Mouse (Mus musculus): ENCODE data around the gene Aff4. TPM values are rescaled to one million over a fixed set of nuclear protein-coding genes. Genes with fewer than 3 reads are reported as not detected.
A peak's percentile ranks its signal among the peaks of the same experiment; 100 is the strongest.
"Not testable (repeated sequence)": the region's sequence is repeated elsewhere in the genome, so short reads cannot be mapped to it uniquely, and the experiment has no call there.

Aff4 gene
- polyA plus RNA-seq, 1 experiment: 68.8 TPM

DNA sequence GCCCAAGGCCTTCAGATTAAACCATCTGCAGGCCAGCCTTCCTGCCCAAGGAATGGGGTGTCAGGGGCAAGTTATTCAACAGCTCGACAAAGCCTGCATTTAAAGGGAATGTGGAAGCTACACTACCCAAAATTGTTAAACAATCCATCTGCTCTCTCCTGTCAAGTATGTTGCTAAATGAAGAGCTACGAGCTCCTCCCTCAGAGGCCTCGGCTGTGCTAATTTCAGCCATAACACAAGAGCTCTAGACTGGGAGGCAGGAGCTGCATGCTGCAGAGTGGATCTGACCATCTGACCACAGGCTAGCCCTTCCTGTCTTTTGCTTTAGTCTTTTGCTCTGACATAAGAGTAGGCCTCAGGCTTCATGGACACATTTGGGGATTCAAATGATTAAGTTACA lies 74.6 kb downstream of the Aff4 start:
- Histone ChIP-seq H3K4me3 (ENCODE audit: insufficient read depth, low read length) (no peak overlapping the region), H3K27ac (ENCODE audit: insufficient read depth, low read depth, low read length) (no peak overlapping the region), H3K4me1 (ENCODE audit: control insufficient read depth, insufficient read depth, low read length) (peaks cover 4% of the 10 kb centered on the region)
- TF ChIP-seq POLR2A (IDR thresholded peaks at IDR 0.05; ENCODE audit: borderline replicate concordance, low read depth, low read length) (no peak), CTCF (IDR thresholded peaks at IDR 0.05; ENCODE audit: low read depth, low read length) (no peak)

DNA sequence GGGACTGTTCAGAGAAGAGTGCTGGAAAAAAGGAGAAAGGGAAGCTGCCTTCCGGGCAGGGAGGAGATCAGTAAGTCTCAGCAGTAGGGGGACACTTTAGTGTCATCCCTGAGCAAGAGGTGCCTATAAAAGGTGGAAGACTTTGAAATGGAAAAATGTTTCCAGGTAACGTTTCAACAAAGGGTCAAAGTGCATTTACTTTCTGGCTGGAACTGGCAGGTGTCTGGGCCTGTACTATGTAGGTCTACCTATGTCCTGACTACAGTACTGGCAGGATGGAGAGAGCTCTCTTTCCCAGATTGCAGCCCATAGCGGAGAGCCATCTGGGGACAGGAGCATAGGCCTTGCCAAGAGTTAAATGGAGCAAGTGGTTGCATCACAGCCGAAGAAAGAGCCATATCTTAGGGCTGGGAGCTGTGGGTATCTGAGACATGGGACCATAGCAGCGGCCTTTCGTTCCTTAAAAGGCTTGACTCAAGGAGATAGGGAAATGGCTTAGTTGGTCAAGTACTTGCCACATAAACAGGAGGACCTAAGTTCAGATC lies 75.2 kb downstream of the Aff4 start:
- Histone ChIP-seq H3K27ac (ENCODE audit: insufficient read depth, low read depth, low read length) (no peak overlapping the region), H3K4me1 (ENCODE audit: control insufficient read depth, insufficient read depth, low read length) (peaks cover 4% of the 10 kb centered on the region), H3K4me3 (ENCODE audit: insufficient read depth, low read length) (no peak overlapping the region)
- TF ChIP-seq CTCF (IDR thresholded peaks at IDR 0.05; ENCODE audit: low read depth, low read length) (no peak), POLR2A (IDR thresholded peaks at IDR 0.05; ENCODE audit: borderline replicate concordance, low read depth, low read length) (no peak)

DNA sequence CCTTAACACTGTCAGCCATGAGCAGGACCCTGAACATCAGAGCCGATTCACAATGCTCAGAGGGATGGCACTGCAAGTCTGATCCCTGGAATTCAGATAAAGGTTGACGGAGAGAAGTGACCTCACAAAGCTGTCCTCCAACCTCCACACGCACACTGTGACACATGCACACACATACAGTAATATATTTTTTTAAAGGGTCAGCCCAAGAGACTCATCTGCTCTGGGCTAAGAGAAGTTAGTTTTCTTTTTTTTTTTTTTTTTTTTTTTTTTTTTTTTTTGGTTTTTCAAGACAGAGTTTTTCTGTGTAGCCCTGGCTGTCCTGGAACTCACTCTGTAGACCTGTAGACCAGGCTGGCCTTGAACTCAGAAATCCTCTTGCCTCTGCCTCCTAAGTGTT lies 76.3 kb downstream of the Aff4 start:
- H3K27ac ChIP-seq (ENCODE audit: insufficient read depth, low read depth, low read length); H3K4me3 ChIP-seq (ENCODE audit: insufficient read depth, low read length); H3K4me1 ChIP-seq (ENCODE audit: control insufficient read depth, insufficient read depth, low read length): not testable (repeated sequence)

DNA sequence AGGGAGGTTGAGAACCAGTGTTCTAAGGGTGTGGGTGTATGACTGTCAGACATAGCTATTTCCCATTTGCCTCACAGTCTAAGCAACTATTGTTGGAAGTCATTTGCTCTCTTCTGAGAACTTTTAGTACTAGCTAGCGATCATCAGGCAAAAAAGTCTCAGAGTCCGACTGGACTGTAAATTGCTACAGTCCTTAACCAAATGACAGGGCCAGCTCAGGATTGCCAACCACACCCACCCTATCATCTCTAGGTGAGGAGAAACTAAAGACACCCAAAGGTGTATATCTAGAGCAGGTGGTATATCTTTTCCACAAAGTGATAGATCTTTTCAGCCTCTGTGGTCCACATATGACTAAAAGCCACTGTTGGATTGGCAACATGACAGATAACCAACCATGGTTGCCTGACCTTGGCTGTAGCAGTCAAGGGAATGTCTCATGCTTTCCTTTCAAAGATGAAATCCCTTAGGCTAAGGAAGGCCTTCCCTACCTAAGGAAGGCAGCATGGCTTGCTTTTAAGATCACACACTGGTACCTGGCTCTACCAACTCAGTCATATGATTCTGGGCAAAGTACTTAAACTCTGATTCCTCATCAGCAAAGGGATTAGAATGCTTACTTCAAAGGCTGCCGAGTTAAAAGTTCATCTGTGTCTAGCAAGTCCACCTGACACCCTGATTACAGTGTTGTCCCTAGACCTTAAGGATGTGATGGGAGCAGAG lies 77.5 kb downstream of the Aff4 start:
- H3K4me1 ChIP-seq (ENCODE audit: control insufficient read depth, insufficient read depth, low read length): peaks cover 9% of the 10 kb centered on the region
- H3K4me3 ChIP-seq (ENCODE audit: insufficient read depth, low read length): no peak overlapping the region
- no peak for TF ChIP-seq CTCF (IDR thresholded peaks at IDR 0.05; ENCODE audit: low read depth, low read length)
- no peak for TF ChIP-seq POLR2A (IDR thresholded peaks at IDR 0.05; ENCODE audit: borderline replicate concordance, low read depth, low read length)
- H3K27ac ChIP-seq (ENCODE audit: insufficient read depth, low read depth, low read length): no peak overlapping the region

DNA sequence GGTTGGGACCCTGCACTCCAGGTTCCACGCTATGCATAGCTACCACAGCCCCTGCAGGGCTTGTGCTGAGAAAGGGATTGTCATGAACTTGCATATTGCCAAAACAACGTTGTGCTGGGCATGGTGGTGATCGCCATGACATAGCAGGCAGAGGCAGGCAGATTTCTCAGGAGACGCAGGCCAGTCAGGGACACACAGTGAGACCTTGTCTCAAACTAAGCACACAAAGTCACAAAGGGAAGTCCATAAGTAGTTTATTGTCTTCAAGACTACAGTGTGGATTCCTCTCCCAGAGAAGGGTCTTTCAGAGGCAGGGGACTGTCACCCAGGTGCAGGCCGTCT lies 78.1 kb downstream of the Aff4 start:
- H3K27ac ChIP-seq (ENCODE audit: insufficient read depth, low read depth, low read length): no peak overlapping the region
- peaks cover 13% of the 10 kb centered on the region for H3K4me1 ChIP-seq (ENCODE audit: control insufficient read depth, insufficient read depth, low read length)
- no peak overlapping the region for H3K4me3 ChIP-seq (ENCODE audit: insufficient read depth, low read length)
- TF ChIP-seq CTCF (IDR thresholded peaks at IDR 0.05; ENCODE audit: low read depth, low read length) (no peak), POLR2A (IDR thresholded peaks at IDR 0.05; ENCODE audit: borderline replicate concordance, low read depth, low read length) (no peak)

DNA sequence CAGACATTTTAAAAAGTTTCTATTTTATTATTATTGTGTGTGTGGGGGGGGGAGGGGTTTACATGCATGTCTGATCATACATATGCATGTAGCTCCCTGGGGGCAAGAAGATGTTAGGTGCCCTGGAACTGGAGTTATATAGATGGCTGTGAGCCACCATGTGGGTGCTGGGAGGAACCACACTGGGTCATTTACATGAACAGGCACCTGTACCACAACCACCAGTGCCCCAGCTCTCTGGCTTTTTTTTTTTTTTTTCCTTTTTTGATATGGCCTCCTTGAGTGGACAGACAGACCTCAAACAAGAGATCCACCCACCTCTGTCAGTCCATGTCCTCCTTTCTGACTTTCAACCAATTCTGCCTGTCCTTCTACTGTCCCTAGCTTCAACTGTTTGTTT lies 78.5 kb downstream of the Aff4 start:
- H3K27ac ChIP-seq (ENCODE audit: insufficient read depth, low read depth, low read length): no peak overlapping the region
- peak overlapping the region; percentile 77 for H3K4me3 ChIP-seq (ENCODE audit: insufficient read depth, low read length)
- H3K4me1 ChIP-seq (ENCODE audit: control insufficient read depth, insufficient read depth, low read length): peaks cover 13% of the 10 kb centered on the region
- TF ChIP-seq CTCF (IDR thresholded peaks at IDR 0.05; ENCODE audit: low read depth, low read length) (no peak), POLR2A (IDR thresholded peaks at IDR 0.05; ENCODE audit: borderline replicate concordance, low read depth, low read length) (no peak)

DNA sequence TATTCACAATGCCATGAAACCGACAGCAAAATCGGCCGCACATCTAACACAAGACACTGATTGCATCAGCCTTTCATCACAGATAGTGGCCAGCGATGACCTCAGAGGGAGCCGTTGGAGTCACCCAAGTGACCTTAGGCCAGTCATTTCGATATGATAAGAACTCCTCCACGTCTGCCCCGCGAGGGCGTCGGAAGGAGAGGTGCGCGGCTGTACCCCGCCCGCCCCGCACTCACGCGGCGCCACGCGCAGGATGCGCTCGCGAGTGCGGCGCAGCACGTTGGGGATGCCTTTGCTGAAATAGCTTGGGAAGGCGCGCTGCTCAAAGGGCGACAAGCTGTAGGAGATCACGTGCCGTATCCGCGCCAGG lies 79.7 kb downstream of the Aff4 start:
- Histone ChIP-seq H3K27ac (ENCODE audit: insufficient read depth, low read depth, low read length) (peak overlapping the region; percentile 66), H3K4me1 (ENCODE audit: control insufficient read depth, insufficient read depth, low read length) (peaks cover 13% of the 10 kb centered on the region), H3K4me3 (ENCODE audit: insufficient read depth, low read length) (peak overlapping the region; percentile 77)
- TF ChIP-seq CTCF (IDR thresholded peaks at IDR 0.05; ENCODE audit: low read depth, low read length) (no peak), POLR2A (IDR thresholded peaks at IDR 0.05; ENCODE audit: borderline replicate concordance, low read depth, low read length) (no peak)

DNA sequence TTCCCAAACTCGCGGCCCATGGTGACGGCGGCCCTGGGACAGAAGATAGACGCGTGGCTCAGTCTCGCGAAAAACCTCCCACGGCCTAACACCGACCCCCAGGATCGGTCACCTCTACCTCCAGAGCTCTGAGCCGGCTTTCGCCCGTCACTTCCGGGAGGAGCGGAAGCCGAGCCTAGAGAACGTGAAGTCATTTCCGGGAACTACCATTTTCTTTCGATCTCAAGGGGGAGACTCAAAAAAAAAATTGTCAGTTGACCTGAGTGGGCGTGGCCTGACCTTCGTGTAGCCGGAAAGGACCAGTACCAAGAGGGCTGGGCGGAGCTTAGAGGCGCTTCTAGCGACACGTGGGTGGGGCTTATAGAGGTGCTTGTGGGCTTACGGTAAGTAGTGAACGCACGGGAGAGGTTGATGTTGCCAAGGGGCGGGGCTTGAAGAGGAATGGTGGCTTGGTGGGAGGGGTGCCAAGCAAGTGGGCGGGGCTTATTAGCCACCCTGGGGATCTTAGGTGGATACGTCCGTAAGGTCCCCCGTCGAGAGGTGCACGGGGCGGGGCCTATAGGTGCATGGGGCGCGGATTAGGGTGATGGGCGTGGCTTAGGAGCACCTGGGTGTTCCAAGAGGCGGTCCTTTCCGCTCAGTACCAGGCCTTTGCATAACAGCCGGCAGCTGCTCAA lies 80.2 kb downstream of the Aff4 start, which contains the start of the genes Uqcrq and Gdf9:
Uqcrq (minus strand) TSS at position 162 of the 677 bp plus-strand sequence.
Gdf9 (plus strand) TSS at position 354 of the 677 bp plus-strand sequence.
- Histone ChIP-seq H3K4me1 (ENCODE audit: control insufficient read depth, insufficient read depth, low read length) (peaks cover 13% of the 10 kb centered on the region), H3K4me3 (ENCODE audit: insufficient read depth, low read length) (peak within 1 kb of the TSS; percentile 77), H3K27ac (ENCODE audit: insufficient read depth, low read depth, low read length) (peak within 1 kb of the TSS; percentile 66)
- TF ChIP-seq CTCF (IDR thresholded peaks at IDR 0.05; ENCODE audit: low read depth, low read length): no peak
- no peak for TF ChIP-seq POLR2A (IDR thresholded peaks at IDR 0.05; ENCODE audit: borderline replicate concordance, low read depth, low read length)

DNA sequence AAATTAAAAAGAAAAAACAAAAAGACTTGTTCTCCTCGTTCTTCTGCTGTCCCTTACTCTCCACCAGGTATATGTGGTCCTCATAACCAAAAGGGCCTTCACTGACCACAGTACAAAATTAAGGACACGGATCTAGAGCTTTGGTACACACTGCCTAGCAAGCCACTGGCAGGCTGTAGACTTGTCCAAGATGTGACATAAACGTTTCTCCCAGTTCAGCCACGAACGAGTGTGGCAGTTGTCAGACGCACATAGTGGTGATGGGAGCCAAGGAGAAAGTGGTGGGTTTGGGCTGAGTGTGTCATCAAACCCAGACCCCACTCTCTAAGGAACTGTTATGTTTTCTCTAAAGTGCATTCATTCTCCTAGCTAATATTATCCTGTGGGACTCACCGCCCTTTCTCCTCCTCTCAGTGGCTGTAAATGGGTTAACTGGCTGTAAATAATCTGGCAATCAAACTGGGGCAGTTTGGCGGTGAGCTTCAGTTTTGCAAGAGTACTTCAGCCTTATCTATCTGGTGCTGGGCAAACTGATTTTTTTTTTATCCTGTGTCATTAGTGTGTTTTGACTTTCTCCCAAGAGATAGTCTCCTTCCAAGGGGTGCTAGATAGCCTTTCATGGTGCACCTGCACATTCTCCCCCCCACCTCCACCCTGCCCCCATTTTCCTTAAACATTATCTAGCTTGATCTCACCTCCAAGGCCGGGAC lies 80.9 kb downstream of the Aff4 start:
- H3K4me3 ChIP-seq (ENCODE audit: insufficient read depth, low read length): peak overlapping the region; percentile 77
- TF ChIP-seq CTCF (IDR thresholded peaks at IDR 0.05; ENCODE audit: low read depth, low read length): no peak
- no peak for TF ChIP-seq POLR2A (IDR thresholded peaks at IDR 0.05; ENCODE audit: borderline replicate concordance, low read depth, low read length)
- 0 out of 2 replicates have a peak overlapping the region, but pooled peaks have one; percentile 1 for H3K27ac ChIP-seq (ENCODE audit: insufficient read depth, low read depth, low read length)
- peaks cover 19% of the 10 kb centered on the region for H3K4me1 ChIP-seq (ENCODE audit: control insufficient read depth, insufficient read depth, low read length)

DNA sequence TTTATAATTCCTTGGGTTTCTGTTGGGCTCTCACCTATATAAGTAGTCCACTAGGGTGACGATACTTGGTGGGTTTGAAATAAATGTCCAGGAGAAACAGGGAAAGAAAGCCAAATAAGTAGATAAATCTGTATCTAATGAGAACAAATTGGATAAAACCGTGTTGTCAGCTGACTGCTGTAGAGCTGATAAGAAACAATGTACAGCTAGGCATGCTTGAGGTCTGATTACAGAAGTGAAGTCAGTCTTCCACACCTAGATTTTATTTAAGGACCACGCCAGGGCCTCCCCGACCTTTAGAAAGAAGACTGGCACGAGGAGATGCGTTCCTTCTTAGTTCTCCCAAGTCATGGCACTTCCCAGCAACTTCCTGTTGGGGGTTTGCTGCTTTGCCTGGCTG lies 82.4 kb downstream of the Aff4 start:
- no peak overlapping the region for H3K27ac ChIP-seq (ENCODE audit: insufficient read depth, low read depth, low read length)
- no peak overlapping the region for H3K4me3 ChIP-seq (ENCODE audit: insufficient read depth, low read length)
- TF ChIP-seq CTCF (IDR thresholded peaks at IDR 0.05; ENCODE audit: low read depth, low read length): no peak
- TF ChIP-seq POLR2A (IDR thresholded peaks at IDR 0.05; ENCODE audit: borderline replicate concordance, low read depth, low read length): no peak
- peaks cover 22% of the 10 kb centered on the region for H3K4me1 ChIP-seq (ENCODE audit: control insufficient read depth, insufficient read depth, low read length)

Measured in bone marrow macrophage, adult 2 months (primary cell).